Mouse (Mus musculus) lung, postnatal 0 days (tissue): ENCODE measurements around the gene Ddx27.

Experiments
- CTCF ChIP-seq: IDR thresholded peaks from 2 replicates; pipeline ENCODE4 v1.5.1; 2016; ENCODE audit warnings: antibody characterized with exemption, mild to moderate bottlenecking
- EP300 ChIP-seq: IDR thresholded peaks from 2 replicates; pipeline ENCODE4 v1.6.1; 2016; ENCODE audit warnings: antibody characterized with exemption, mild to moderate bottlenecking, control low read depth

GRCm38 (mm10) chr2:167074587-167074986, 59.6 kb downstream of the Ddx27 start:
- TF ChIP-seq CTCF (no peak), EP300 (no peak)
